Mouse (Mus musculus) embryonic fibroblast, embryonic 13.5 days (primary cell): ENCODE data around the gene Rsbn1l.

Source experiments
- CTCF ChIP-seq: IDR thresholded peaks from 2 replicates; pipeline ENCODE4 v1.5.1; 2011; ENCODE audit warnings: mild to moderate bottlenecking, control low read depth, low read length, moderate library complexity, borderline replicate concordance; ENCODE audit not compliant: insufficient read depth
- POLR2A ChIP-seq: IDR thresholded peaks from 2 replicates; pipeline ENCODE4 v1.6.1; 2011; ENCODE audit warnings: low read depth, mild to moderate bottlenecking, control low read depth, low read length, moderate library complexity

DNA sequence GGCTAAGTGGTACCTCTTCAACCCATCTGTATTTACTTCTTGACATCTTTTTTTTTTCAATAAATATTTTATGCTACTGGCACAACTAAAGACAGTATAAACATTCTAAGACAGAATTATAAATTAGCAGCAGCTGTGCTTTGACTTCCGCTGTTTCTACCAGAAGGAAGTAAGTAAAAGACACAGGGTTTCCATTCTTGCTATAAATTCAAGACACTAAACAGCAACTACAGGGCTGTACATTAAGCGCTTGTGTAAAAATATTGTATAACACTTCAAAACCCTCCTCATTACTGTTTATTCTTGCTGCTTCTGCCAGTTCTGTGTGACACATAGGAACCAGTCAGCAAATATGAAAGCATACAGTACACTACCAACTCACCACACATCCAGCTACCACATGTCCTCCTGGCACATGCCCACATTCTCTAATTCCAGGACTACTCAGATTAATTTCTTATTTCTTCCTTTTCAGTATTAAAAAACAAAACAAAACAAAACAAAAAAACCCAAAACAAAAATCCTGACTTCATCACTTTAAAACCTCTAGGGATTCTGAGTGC lies 90.9 kb downstream of the Rsbn1l start:
- TF ChIP-seq CTCF (no peak), POLR2A (no peak)
